Mouse (Mus musculus) liver, adult 10 weeks (tissue): ENCODE results near the gene Prim1. TPM values are rescaled to one million over a fixed set of nuclear protein-coding genes. Genes with fewer than 3 reads are reported as not detected.

ENCODE experiments used
- polyA plus RNA-seq: library from polyadenylated mRNA; stranded (reverse); fragments of 350-450 nt; fragmentation: Illumina TruSeq; extraction: RNeasy Lipid Tissue Mini Kit (QIAGEN cat#74804); gene quantifications from one replicate; pipeline ENCODE4 v1.2.3, GENCODE M21; 2014; ENCODE audit warnings: low read depth, low replicate concordance

Gene Prim1
- 4.3 TPM for polyA plus RNA-seq

DNA sequence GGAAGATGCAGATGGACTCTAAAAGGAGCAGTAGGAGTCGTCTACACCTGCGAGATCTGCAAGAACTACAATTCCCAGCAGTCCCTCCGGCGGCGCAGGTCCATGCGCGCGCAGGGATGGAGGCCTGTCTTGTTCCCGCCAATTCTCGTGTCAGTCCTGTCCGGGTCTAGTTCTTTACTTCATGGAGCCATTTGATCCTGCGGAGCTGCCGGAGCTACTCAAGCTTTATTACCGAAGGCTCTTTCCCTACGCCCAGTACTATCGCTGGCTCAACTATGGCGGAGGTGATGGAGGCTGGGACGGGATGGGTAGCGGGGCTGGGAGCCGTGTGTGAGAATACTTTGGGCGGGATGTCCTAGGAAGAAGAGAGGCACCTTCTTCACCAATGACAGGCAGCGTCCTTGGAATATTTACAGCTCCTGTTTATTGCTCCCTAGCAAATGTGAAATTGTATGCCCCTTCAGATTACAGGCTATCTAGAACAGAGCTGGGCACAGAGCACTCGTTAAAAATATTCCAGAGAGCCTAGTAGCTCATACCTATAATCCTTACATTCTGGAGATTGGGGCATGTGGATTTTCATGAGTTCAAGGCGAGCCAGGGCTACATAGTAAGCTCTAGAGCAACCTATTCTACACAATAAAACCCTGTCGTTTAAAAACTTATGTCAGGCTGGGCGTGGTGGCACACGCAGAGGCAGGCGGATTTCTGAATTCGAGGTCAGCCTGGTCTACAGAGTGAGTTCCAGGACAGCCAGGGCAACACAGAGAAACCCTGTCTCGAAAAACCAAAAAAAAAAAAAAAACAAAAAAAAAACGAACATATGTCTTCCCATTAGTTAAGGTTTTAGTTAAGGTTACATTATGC is at the start of gene Prim1:
TSS of gene Prim1 (plus strand) at position 101 of the 867 bp plus-strand sequence.

DNA sequence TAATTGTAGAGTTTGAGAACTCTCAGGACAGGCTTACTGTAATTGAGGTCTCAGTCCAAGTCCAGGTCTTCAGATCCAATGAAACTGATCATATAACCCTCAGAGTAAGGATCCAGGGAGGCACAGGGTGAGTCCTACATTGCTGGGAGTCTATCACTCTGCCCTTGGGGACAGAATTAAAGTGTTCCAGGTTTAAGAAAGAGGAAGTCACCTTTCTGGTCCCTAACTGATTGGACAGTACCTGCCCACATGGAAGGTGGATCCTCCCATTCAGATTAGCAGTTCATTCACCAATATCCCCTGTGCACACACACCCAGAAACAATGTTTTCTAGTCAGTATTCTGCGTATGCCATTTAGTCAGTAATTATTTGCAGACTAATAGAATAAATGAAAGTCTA is 7.5 kb upstream of the Prim1 start, which contains the start of gene Hsd17b6:
TSS of gene Hsd17b6 (minus strand) at position 166 of the 400 bp plus-strand sequence.

GRCm38 (mm10) chr10:128058601-128059151 is 43.7 kb downstream of the Prim1 start, which contains the start of gene Ptges3:
TSS of gene Ptges3 (plus strand) at chr10:128058954.

Other genes starting within 250 kb of the Prim1 start
- gene Rdh9, start 238.8 kb upstream of the Prim1 start, polyA plus RNA-seq, result 71.6 TPM
- 120 TPM for gene Rdh16, start 214.0 kb upstream of the Prim1 start, polyA plus RNA-seq
- not detected for gene Rdh19, start 165.2 kb upstream of the Prim1 start, polyA plus RNA-seq
- gene Rdh16f2, start 148.7 kb upstream of the Prim1 start, polyA plus RNA-seq, result 138 TPM
- 595 TPM for gene Rdh7, start 126.4 kb upstream of the Prim1 start, polyA plus RNA-seq
- 27.0 TPM for gene Sdr9c7, start 116.7 kb upstream of the Prim1 start, polyA plus RNA-seq
- gene Hsd17b6, start 7.6 kb upstream of the Prim1 start, polyA plus RNA-seq, result 319 TPM
- gene Naca, start 20.4 kb downstream of the Prim1 start, polyA plus RNA-seq, result 612 TPM
- gene Ptges3, start 43.8 kb downstream of the Prim1 start, polyA plus RNA-seq, result 279 TPM
- 730 TPM for gene Atp5b, start 68.1 kb downstream of the Prim1 start, polyA plus RNA-seq
- 5.9 TPM for gene Baz2a, start 76.4 kb downstream of the Prim1 start, polyA plus RNA-seq
- 5.7 TPM for gene Rbms2, start 165.1 kb downstream of the Prim1 start, polyA plus RNA-seq
- gene Gls2, start 179.3 kb downstream of the Prim1 start, polyA plus RNA-seq, result 171 TPM
- 23.2 TPM for gene Spryd4, start 196.6 kb downstream of the Prim1 start, polyA plus RNA-seq
- gene Mip, start 210.7 kb downstream of the Prim1 start, polyA plus RNA-seq, result not detected
- 0.69 TPM for gene Timeless, start 216.9 kb downstream of the Prim1 start, polyA plus RNA-seq
- 346 TPM for gene Apon, start 238.9 kb downstream of the Prim1 start, polyA plus RNA-seq